Mouse (Mus musculus) kidney, adult 11 months (tissue): ENCODE measurements at regions not wholly inside any gene's neighbourhood (a gene's known extent, or its start where the extent isn't known, plus 50 kb on each side); places are given as distances from the start of the nearest gene placed in this dataset.

Source experiments
- DNase-seq: peaks from one replicate; pipeline ENCODE4 v3.0.0; 2022

- DNase-seq, result no peak
Observed at GRCm38 (mm10) chr10:111900723-111901716, 71.4 kb upstream of the Krr1 start.

- no peak for DNase-seq
Observed at GRCm38 (mm10) chr10:111903956-111904355, 68.5 kb upstream of the Krr1 start.

- DNase-seq, result no peak
Observed at GRCm38 (mm10) chr10:111907836-111908235, 64.6 kb upstream of the Krr1 start.

GRCm38 (mm10) chr10:111912561-111912960, 59.9 kb upstream of the Krr1 start:
- no peak for DNase-seq

GRCm38 (mm10) chr10:111913066-111913785, 59.2 kb upstream of the Krr1 start:
- no peak for DNase-seq

- DNase-seq, result no peak
Observed at GRCm38 (mm10) chr10:111914231-111914630, 58.2 kb upstream of the Krr1 start.

GRCm38 (mm10) chr10:111918071-111918507, 54.4 kb upstream of the Krr1 start:
- no peak for DNase-seq

- no peak for DNase-seq
Observed at GRCm38 (mm10) chr10:111919475-111919874, 53.0 kb upstream of the Krr1 start.

GRCm38 (mm10) chr10:111921492-111921891, 51.0 kb upstream of the Krr1 start:
- DNase-seq, result no peak
